Mouse (Mus musculus): ENCODE data around the gene Rgs13. TPM values are rescaled to one million over a fixed set of nuclear protein-coding genes. Genes with fewer than 3 reads are reported as not detected.

Gene Rgs13
- polyA plus RNA-seq, 1 experiment from 2014 or later, result not detected

- Histone ChIP-seq H3K27me3 (replicated peaks; ENCODE audit: insufficient read depth, low read length) (no peaks in the 10 kb centered on the region), H3K4me1 (ENCODE audit: insufficient read depth, low read depth, low read length) (no peaks in the 10 kb centered on the region), H3K27ac (ENCODE audit: low read length) (no peak overlapping the region), H3K4me2 (replicated peaks; ENCODE audit: low read depth, low read length) (no peak overlapping the region), H3K36me3 (ENCODE audit: insufficient read depth, low read length) (no peaks in the 10 kb centered on the region), H3K9me3 (ENCODE audit: low read length) (no peaks in the 10 kb centered on the region), H3K4me3 (ENCODE audit: low read depth, low read length) (no peak overlapping the region), H3K9ac (replicated peaks; ENCODE audit: low read depth) (no peak overlapping the region)
- 50% methylated on average over 2 of the region's 2 CpGs for WGBS
- TF ChIP-seq CTCF (IDR thresholded peaks at IDR 0.05), result no peak
- TF ChIP-seq EP300 (IDR thresholded peaks at IDR 0.05), result no peak
- DNase-seq (ENCODE audit: low spot score) (peak; percentile 21), ATAC-seq (no peak)
Measured at GRCm38 (mm10) chr1:144200496-144200895, 23.3 kb upstream of the Rgs13 start.

- DNase-seq (ENCODE audit: low spot score) (no peak), ATAC-seq (no peak)
- no peak overlapping the region for H3K27ac ChIP-seq (ENCODE audit: low read length)
- no peaks in the 10 kb centered on the region for H3K4me1 ChIP-seq (ENCODE audit: insufficient read depth, low read depth, low read length)
- H3K36me3 ChIP-seq (ENCODE audit: insufficient read depth, low read length), result no peaks in the 10 kb centered on the region
- H3K9me3 ChIP-seq (ENCODE audit: low read length), result no peaks in the 10 kb centered on the region
- TF ChIP-seq EP300 (IDR thresholded peaks at IDR 0.05), result no peak
- no peak for TF ChIP-seq CTCF (IDR thresholded peaks at IDR 0.05)
- H3K9ac ChIP-seq (replicated peaks; ENCODE audit: low read depth), result no peak overlapping the region
- H3K4me2 ChIP-seq (replicated peaks; ENCODE audit: low read depth, low read length), result no peak overlapping the region
- 59% methylated on average over 1 of the region's 1 CpGs for WGBS
- no peaks in the 10 kb centered on the region for H3K27me3 ChIP-seq (replicated peaks; ENCODE audit: insufficient read depth, low read length)
- H3K4me3 ChIP-seq (ENCODE audit: low read depth, low read length), result no peak overlapping the region
Measured at GRCm38 (mm10) chr1:144199538-144199937, 22.4 kb upstream of the Rgs13 start.

GRCm38 (mm10) chr1:144197684-144198083 is 20.5 kb upstream of the Rgs13 start:
- Histone ChIP-seq H3K36me3 (ENCODE audit: insufficient read depth, low read length) (no peaks in the 10 kb centered on the region), H3K9me3 (ENCODE audit: low read length) (no peaks in the 10 kb centered on the region), H3K4me2 (replicated peaks; ENCODE audit: low read depth, low read length) (no peak overlapping the region), H3K4me1 (ENCODE audit: insufficient read depth, low read depth, low read length) (no peaks in the 10 kb centered on the region), H3K9ac (replicated peaks; ENCODE audit: low read depth) (no peak overlapping the region), H3K27ac (ENCODE audit: low read length) (no peak overlapping the region), H3K27me3 (replicated peaks; ENCODE audit: insufficient read depth, low read length) (no peaks in the 10 kb centered on the region), H3K4me3 (ENCODE audit: low read depth, low read length) (no peak overlapping the region)
- TF ChIP-seq CTCF (IDR thresholded peaks at IDR 0.05) (peak; percentile 78), EP300 (IDR thresholded peaks at IDR 0.05) (no peak)
- DNase-seq (ENCODE audit: low spot score) (peak; percentile 44), ATAC-seq (no peak)
- 26% methylated on average over 3 of the region's 3 CpGs for WGBS

GRCm38 (mm10) chr1:144186655-144187396 is 9.7 kb upstream of the Rgs13 start:
- ATAC-seq, result no peak
- Histone ChIP-seq H3K4me3 (ENCODE audit: low read depth, low read length) (no peak overlapping the region), H3K9ac (replicated peaks; ENCODE audit: low read depth) (no peak overlapping the region), H3K9me3 (ENCODE audit: low read length) (no peaks in the 10 kb centered on the region), H3K27me3 (replicated peaks; ENCODE audit: insufficient read depth, low read length) (no peaks in the 10 kb centered on the region), H3K27ac (ENCODE audit: low read length) (no peak overlapping the region), H3K4me1 (ENCODE audit: insufficient read depth, low read depth, low read length) (no peaks in the 10 kb centered on the region), H3K36me3 (ENCODE audit: insufficient read depth, low read length) (no peaks in the 10 kb centered on the region), H3K4me2 (replicated peaks; ENCODE audit: low read depth, low read length) (no peak overlapping the region)
- no peak for DNase-seq (ENCODE audit: low spot score)
- WGBS, result 55% methylated on average over 7 of the region's 7 CpGs
- TF ChIP-seq EP300 (IDR thresholded peaks at IDR 0.05) (no peak), CTCF (IDR thresholded peaks at IDR 0.05) (no peak)

- Histone ChIP-seq H3K9me3 (ENCODE audit: low read length) (no peaks in the 10 kb centered on the region), H3K4me3 (ENCODE audit: low read depth, low read length) (no peak overlapping the region), H3K9ac (replicated peaks; ENCODE audit: low read depth) (no peak overlapping the region), H3K36me3 (ENCODE audit: insufficient read depth, low read length) (no peaks in the 10 kb centered on the region), H3K4me2 (replicated peaks; ENCODE audit: low read depth, low read length) (no peak overlapping the region), H3K4me1 (ENCODE audit: insufficient read depth, low read depth, low read length) (no peaks in the 10 kb centered on the region), H3K27ac (ENCODE audit: low read length) (no peak overlapping the region), H3K27me3 (replicated peaks; ENCODE audit: insufficient read depth, low read length) (no peaks in the 10 kb centered on the region)
- ATAC-seq (no peak), DNase-seq (ENCODE audit: low spot score) (no peak)
- WGBS, result 41% methylated on average over 4 of the region's 4 CpGs
- TF ChIP-seq CTCF (IDR thresholded peaks at IDR 0.05), result no peak
- TF ChIP-seq EP300 (IDR thresholded peaks at IDR 0.05), result no peak
Measured at GRCm38 (mm10) chr1:144184955-144185715, 8.0 kb upstream of the Rgs13 start.

GRCm38 (mm10) chr1:144183622-144184021 is 6.5 kb upstream of the Rgs13 start:
- H3K4me1 ChIP-seq (ENCODE audit: insufficient read depth, low read depth, low read length), result no peaks in the 10 kb centered on the region
- no peaks in the 10 kb centered on the region for H3K9me3 ChIP-seq (ENCODE audit: low read length)
- no peak for DNase-seq (ENCODE audit: low spot score)
- TF ChIP-seq EP300 (IDR thresholded peaks at IDR 0.05), result no peak
- TF ChIP-seq CTCF (IDR thresholded peaks at IDR 0.05), result no peak
- no peaks in the 10 kb centered on the region for H3K27me3 ChIP-seq (replicated peaks; ENCODE audit: insufficient read depth, low read length)
- no peak overlapping the region for H3K9ac ChIP-seq (replicated peaks; ENCODE audit: low read depth)
- H3K36me3 ChIP-seq (ENCODE audit: insufficient read depth, low read length), result no peaks in the 10 kb centered on the region
- no peak for ATAC-seq
- H3K4me3 ChIP-seq (ENCODE audit: low read depth, low read length), result no peak overlapping the region
- H3K4me2 ChIP-seq (replicated peaks; ENCODE audit: low read depth, low read length), result no peak overlapping the region
- H3K27ac ChIP-seq (ENCODE audit: low read length), result no peak overlapping the region

Measured in lung, postnatal 0 days (tissue).